Mouse (Mus musculus) heart, postnatal 0 days (tissue): Measurements from ENCODE around the gene Elobl. TPM values are rescaled to one million over a fixed set of nuclear protein-coding genes. Genes with fewer than 3 reads are reported as not detected.

Source experiments
- ATAC-seq: fragments of 200-750 bp; cut with Nextera tagmentation; 2 replicates; pipeline ENCODE4 v1.8.0; 2017; ENCODE audit warnings: low read depth, moderate number of reproducible peaks, moderate library complexity; ENCODE audit not compliant: insufficient read depth
- DNase-seq: peaks from one replicate; pipeline ENCODE4 v3.0.0-alpha.2; 2016; ENCODE audit warnings: low spot score
- H3K27ac ChIP-seq: fragments of 300-500 bp; sonication (generic); 2 replicates; pipeline ENCODE4 v1.5.1; 2014; ENCODE audit warnings: low read depth, mild to moderate bottlenecking
- H3K27me3 ChIP-seq: fragments of 300-500 bp; sonication (generic); 2 replicates; pipeline ENCODE4 v1.6.1; 2014; ENCODE audit warnings: low read length, mixed read lengths; ENCODE audit not compliant: control insufficient read depth, insufficient read depth
- H3K36me3 ChIP-seq: fragments of 300-500 bp; sonication (generic); replicated peaks from 2 replicates; pipeline ENCODE4 v1.6.1; 2014; ENCODE audit warnings: low read length, mixed read lengths; ENCODE audit not compliant: control insufficient read depth, insufficient read depth
- H3K4me1 ChIP-seq: fragments of 300-500 bp; sonication (generic); 2 replicates; pipeline ENCODE4 v1.6.1; 2014; ENCODE audit warnings: antibody characterized with exemption; ENCODE audit not compliant: control insufficient read depth, insufficient read depth
- H3K4me2 ChIP-seq: fragments of 300-500 bp; sonication (generic); 2 replicates; pipeline ENCODE4 v1.6.1; 2014; ENCODE audit warnings: low read depth, mild to moderate bottlenecking, low read length, moderate library complexity
- H3K4me3 ChIP-seq: fragments of 300-500 bp; sonication (generic); 2 replicates; pipeline ENCODE4 v1.5.1; 2014; ENCODE audit warnings: low read depth, low read length
- H3K9ac ChIP-seq: fragments of 300-500 bp; sonication (generic); replicated peaks from 2 replicates; pipeline ENCODE4 v1.6.1; 2014; ENCODE audit warnings: low read depth, low read length, mixed read lengths
- H3K9me3 ChIP-seq: fragments of 300-500 bp; sonication (generic); replicated peaks from 2 replicates; pipeline ENCODE4 v1.6.1; 2016; ENCODE audit warnings: low read length; ENCODE audit not compliant: control insufficient read depth
- CTCF ChIP-seq: IDR thresholded peaks from 2 replicates; pipeline ENCODE4 v1.5.1; 2016; ENCODE audit warnings: antibody characterized with exemption, control low read depth, low read depth
- EP300 ChIP-seq: IDR thresholded peaks from 2 replicates; pipeline ENCODE4 v1.6.1; 2016; ENCODE audit warnings: antibody characterized with exemption, low read depth
- WGBS: fragments of 180-500 bp; shearing (Covaris S2); extraction: QIAGEN DNeasy Blood & Tissue Kit; methylation state at CpG from one replicate; pipeline ENCODE4 v1.1.7; 2014; 5-methylcytosine and 5-hydroxymethylcytosine counted together
- polyA plus RNA-seq: library from polyadenylated mRNA; unstranded; fragments of >200 nt; fragmentation: Nextera tagmentation; extraction: Ambion mirVana; gene quantifications from 2 replicates; pipeline ENCODE4 v1.2.1, GENCODE M21; 2015
- total RNA-seq: library from RNA; depleted of rRNA; stranded (reverse); fragments of >200 nt; gene quantifications from 2 replicates; pipeline ENCODE4 v1.2.3, GENCODE M21; 2014; ENCODE audit warnings: low replicate concordance

Gene Elobl
- total and polyA plus RNA-seq, 2 experiments from 2014 or later, result not detected

- 1% methylated on average over 61 of the region's 62 CpGs for WGBS
- Histone ChIP-seq H3K9ac (peak overlapping the region; percentile 84), H3K27me3 (no peaks in the 10 kb centered on the region), H3K9me3 (no peaks in the 10 kb centered on the region), H3K27ac (peak overlapping the region; percentile 79), H3K4me1 (peaks cover 6% of the 10 kb centered on the region), H3K4me3 (peak overlapping the region; percentile 88), H3K4me2 (peak overlapping the region; percentile 91), H3K36me3 (no peaks in the 10 kb centered on the region)
- DNase-seq (peak; percentile 94), ATAC-seq (peak; percentile 88)
- TF ChIP-seq EP300 (0 out of 2 replicates have a peak, but pooled peaks have one; percentile 25), CTCF (peak; percentile 80)
Measured at GRCm38 (mm10) chr11:88973776-88974701, 7.3 kb upstream of the Elobl start.

GRCm38 (mm10) chr11:88970202-88970732 is 3.5 kb upstream of the Elobl start, which contains the start of gene Coil:
Coil (plus strand) TSS chr11:88970252.
- ATAC-seq (no peak), DNase-seq (no peak)
- H3K4me3 ChIP-seq, result no peak within 1 kb of the TSS
- 39% methylated on average over 2 of the region's 2 CpGs for WGBS
- H3K27me3 ChIP-seq, result no peaks in the 10 kb centered on the region
- no peaks in the 10 kb centered on the region for H3K36me3 ChIP-seq
- no peak within 1 kb of the TSS for H3K9ac ChIP-seq
- TF ChIP-seq EP300, result no peak
- no peak within 1 kb of the TSS for H3K4me2 ChIP-seq
- H3K9me3 ChIP-seq, result no peaks in the 10 kb centered on the region
- H3K27ac ChIP-seq, result no peak within 1 kb of the TSS
- H3K4me1 ChIP-seq, result peaks cover 6% of the 10 kb centered on the region

GRCm38 (mm10) chr11:88958851-88959250 is 7.9 kb downstream of the Elobl start:
- Histone ChIP-seq H3K4me3 (no peak overlapping the region), H3K9ac (no peak overlapping the region), H3K4me2 (no peak overlapping the region), H3K4me1 (0 out of 2 replicates have a peak, but pooled peaks cover 11% of the 10 kb centered on the region), H3K9me3 (no peaks in the 10 kb centered on the region), H3K27me3 (no peaks in the 10 kb centered on the region), H3K36me3 (no peaks in the 10 kb centered on the region), H3K27ac (no peak overlapping the region)
- ATAC-seq, result no peak
- no peak for DNase-seq
- WGBS, result 62% methylated on average over 3 of the region's 3 CpGs
- TF ChIP-seq CTCF (no peak), EP300 (no peak)

- Histone ChIP-seq H3K9ac (peak within 1 kb of the TSS; percentile 50), H3K4me3 (peak within 1 kb of the TSS; percentile 60), H3K4me1 (0 out of 2 replicates have a peak, but pooled peaks cover 11% of the 10 kb centered on the region), H3K4me2 (peak within 1 kb of the TSS; percentile 75), H3K36me3 (0 out of 2 replicates have a peak, but pooled peaks cover 7% of the 10 kb centered on the region), H3K27ac (peak within 1 kb of the TSS; percentile 31), H3K9me3 (no peaks in the 10 kb centered on the region), H3K27me3 (no peaks in the 10 kb centered on the region)
- peak; percentile 99 for ATAC-seq
- WGBS, result 4% methylated on average over 34 of the region's 34 CpGs
- peak; percentile 95 for DNase-seq
- TF ChIP-seq CTCF (peak; percentile 85), EP300 (peak; percentile 34; the same call in 1 of the 2 replicates)
Measured at GRCm38 (mm10) chr11:88955217-88955969, 11.3 kb downstream of the Elobl start, which contains the start of gene Scpep1. Scpep1 (minus strand) TSS chr11:88955465.

DNA sequence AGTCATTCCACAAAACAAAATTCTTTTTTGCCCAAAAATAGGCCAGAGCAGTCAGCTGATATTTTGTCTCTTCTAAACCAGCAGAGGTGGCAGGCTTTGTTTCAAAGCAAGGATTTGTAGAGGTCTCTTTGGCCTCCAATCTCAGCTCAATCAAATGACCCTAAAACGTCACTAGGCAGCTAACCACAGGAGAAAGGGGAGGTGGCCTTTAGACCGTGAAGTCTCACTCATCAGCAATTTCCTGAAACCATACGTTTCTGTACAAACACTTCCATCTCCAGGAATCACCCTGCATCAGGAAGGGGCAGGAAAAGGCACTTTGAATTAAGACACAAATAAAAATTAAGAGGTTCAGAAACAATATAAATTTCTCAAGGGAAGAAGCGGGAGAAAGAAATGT is 11.9 kb downstream of the Elobl start:
- Histone ChIP-seq H3K4me3 (peak overlapping the region; percentile 60), H3K27me3 (no peaks in the 10 kb centered on the region), H3K9me3 (no peaks in the 10 kb centered on the region), H3K4me1 (0 out of 2 replicates have a peak, but pooled peaks cover 11% of the 10 kb centered on the region), H3K27ac (peak overlapping the region; percentile 31), H3K9ac (peak overlapping the region; percentile 50), H3K4me2 (peak overlapping the region; percentile 75), H3K36me3 (0 out of 2 replicates have a peak, but pooled peaks cover 7% of the 10 kb centered on the region)
- DNase-seq (no peak), ATAC-seq (0 out of 2 replicates have a peak, but pooled peaks have one; percentile 17)
- 0% methylated on average over 4 of the region's 4 CpGs for WGBS
- TF ChIP-seq EP300, result no peak
- TF ChIP-seq CTCF, result no peak
